Mouse (Mus musculus): ENCODE data around the gene Ralbp1. TPM values are rescaled to one million over a fixed set of nuclear protein-coding genes. Genes with fewer than 3 reads are reported as not detected.

The Ralbp1 gene
- total RNA-seq, 1 experiment from 2014 or later, result 108 TPM

DNA sequence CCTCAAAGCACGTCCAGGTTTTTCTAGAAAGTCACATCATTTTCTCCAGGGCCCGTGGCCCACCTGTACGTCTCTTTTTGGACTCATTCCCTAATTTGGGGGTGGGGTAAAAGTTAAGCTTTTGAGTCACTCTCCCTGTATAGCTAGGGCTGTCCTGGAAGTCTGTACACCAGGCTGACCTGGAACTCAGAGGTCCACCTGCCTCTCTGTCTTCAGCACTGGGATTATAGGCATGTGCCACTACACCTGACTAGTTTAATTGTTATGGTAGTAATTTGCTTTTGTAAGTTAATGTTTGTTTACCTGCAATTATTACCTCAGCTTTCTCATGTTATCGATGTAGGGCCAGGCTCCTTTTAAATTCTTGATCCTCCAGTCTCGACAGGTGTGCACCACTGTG lies 63.2 kb downstream of the Ralbp1 start:
- ATAC-seq (ENCODE audit: extremely low read depth, insufficient number of reproducible peaks, low FRiP score, poor library complexity, severe bottlenecking), result no peak

GRCm38 (mm10) chr17:65820197-65820596 lies 65.4 kb downstream of the Ralbp1 start:
- no peak for ATAC-seq (ENCODE audit: extremely low read depth, insufficient number of reproducible peaks, low FRiP score, poor library complexity, severe bottlenecking)

DNA sequence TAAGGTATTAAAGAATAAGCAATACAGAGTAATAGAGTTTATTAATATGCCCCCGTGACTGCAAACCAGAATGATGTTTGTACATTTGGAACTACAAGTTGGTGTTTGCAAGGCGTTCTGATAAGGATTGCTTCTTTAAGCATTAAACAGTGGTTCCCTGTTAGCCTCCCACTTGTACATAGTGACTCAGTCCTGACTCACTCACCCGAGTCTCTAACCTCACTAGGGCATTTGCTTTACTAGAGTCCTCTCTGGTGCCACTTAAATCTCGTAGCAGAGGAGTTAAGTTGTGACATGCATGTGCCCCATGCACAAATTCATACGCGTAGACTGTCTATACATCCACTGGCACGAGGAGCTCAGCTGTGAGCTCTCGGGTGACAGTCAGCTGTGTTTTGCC lies 71.8 kb downstream of the Ralbp1 start:
- no peak for ATAC-seq (ENCODE audit: extremely low read depth, insufficient number of reproducible peaks, low FRiP score, poor library complexity, severe bottlenecking)

GRCm38 (mm10) chr17:65811032-65811431 lies 74.6 kb downstream of the Ralbp1 start:
- ATAC-seq (ENCODE audit: extremely low read depth, insufficient number of reproducible peaks, low FRiP score, poor library complexity, severe bottlenecking), result no peak

DNA sequence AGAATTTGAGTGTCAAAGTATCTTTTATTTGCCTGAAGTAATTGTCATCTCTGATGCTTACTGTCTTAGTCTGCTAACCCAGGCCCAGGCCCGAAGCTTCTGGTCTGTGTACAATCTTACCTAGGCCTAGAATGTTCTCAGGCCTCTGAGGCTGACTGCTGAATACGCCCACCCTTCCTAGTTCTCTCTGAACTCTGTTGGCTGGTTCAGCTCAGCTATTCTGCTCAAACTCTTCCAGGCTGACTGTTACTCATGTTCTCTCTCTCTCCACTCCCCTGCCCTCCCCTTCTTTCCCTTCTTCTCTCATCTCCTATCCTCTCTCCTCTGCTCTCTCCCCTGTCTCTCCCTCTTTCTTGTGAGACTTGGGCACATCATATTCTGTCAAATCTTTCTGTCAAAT lies 79.2 kb downstream of the Ralbp1 start:
- ATAC-seq (ENCODE audit: extremely low read depth, insufficient number of reproducible peaks, low FRiP score, poor library complexity, severe bottlenecking), result no peak

DNA sequence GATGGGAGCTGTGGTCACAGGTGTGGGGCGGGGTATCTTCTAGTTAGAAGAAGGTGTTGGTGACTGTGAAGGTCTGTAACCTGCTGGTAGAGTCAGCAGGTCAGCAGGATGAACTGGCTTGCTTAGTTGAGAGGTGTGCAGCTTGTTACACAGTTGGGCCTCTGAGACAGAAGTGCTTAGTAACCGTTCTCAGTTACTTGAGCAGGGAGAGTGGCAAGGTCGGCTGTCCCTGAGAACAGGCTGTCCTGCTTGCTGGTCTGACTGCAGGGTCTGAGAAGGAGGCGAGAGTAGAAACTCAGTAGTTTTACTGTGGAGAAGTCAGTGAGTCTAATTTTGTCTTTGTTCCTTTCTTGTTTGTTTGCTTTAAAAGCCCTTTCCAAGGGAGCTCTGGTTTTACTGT lies 79.6 kb downstream of the Ralbp1 start:
- ATAC-seq (ENCODE audit: extremely low read depth, insufficient number of reproducible peaks, low FRiP score, poor library complexity, severe bottlenecking), result no peak

GRCm38 (mm10) chr17:65802026-65802425 lies 83.6 kb downstream of the Ralbp1 start:
- no peak for ATAC-seq (ENCODE audit: extremely low read depth, insufficient number of reproducible peaks, low FRiP score, poor library complexity, severe bottlenecking)

- no peak for ATAC-seq (ENCODE audit: extremely low read depth, insufficient number of reproducible peaks, low FRiP score, poor library complexity, severe bottlenecking)
These were observed 85.1 kb downstream of the Ralbp1 start for GRCm38 (mm10) chr17:65800451-65800850.

DNA sequence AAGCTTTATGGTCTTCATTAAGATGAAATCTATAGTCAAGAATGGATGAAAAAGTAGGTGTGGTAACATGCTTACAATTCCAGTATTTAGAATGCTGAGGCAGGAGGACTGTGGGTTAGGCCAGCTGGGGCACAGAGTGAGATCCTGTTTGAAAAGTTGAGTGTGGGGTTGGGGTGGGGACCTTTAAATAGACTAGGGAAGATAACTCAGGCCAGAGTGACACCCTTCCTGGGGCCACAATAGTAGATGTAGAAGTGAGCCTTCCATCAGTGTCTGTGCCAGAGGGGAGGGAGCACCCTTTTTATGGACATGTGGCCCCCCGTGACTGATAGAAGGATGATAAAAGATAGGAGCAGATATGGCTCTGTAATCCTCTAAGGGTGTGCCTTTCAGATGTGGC lies 86.2 kb downstream of the Ralbp1 start:
- ATAC-seq (ENCODE audit: extremely low read depth, insufficient number of reproducible peaks, low FRiP score, poor library complexity, severe bottlenecking), result no peak

GRCm38 (mm10) chr17:65798446-65798845 lies 87.2 kb downstream of the Ralbp1 start:
- ATAC-seq (ENCODE audit: extremely low read depth, insufficient number of reproducible peaks, low FRiP score, poor library complexity, severe bottlenecking), result no peak

Other genes with a start within 250 kb of the Ralbp1 start
- gene Txndc2, start 243.6 kb downstream of the Ralbp1 start, total RNA-seq (2017), result 0.23 TPM in 1 of 2 replicates, not detected in the other
- gene Rab31, start 113.0 kb downstream of the Ralbp1 start, total RNA-seq (2017), result 90.1 and 93.1 TPM in 2 replicates
- 111 and 121 TPM in 2 replicates for gene Ppp4r1, start 103.2 kb downstream of the Ralbp1 start, total RNA-seq (2017)
- gene Twsg1, start 65.4 kb upstream of the Ralbp1 start, total RNA-seq (2017), result 15.5 and 16.8 TPM in 2 replicates
- 113 and 128 TPM in 2 replicates for gene Ankrd12, start 191.3 kb upstream of the Ralbp1 start, total RNA-seq (2017)
- 56.5 and 59.2 TPM in 2 replicates for gene Ndufv2, start 215.8 kb upstream of the Ralbp1 start, total RNA-seq (2017)
- gene Washc1, start 225.7 kb upstream of the Ralbp1 start, total RNA-seq (2017), result 33.0 and 34.7 TPM in 2 replicates
- gene Ddx11, start 237.7 kb upstream of the Ralbp1 start, total RNA-seq (2017), result 13.7 and 16.6 TPM in 2 replicates